Mouse (Mus musculus) erythroblast, embryonic 14.5 days (primary cell): ENCODE measurements around the gene Vmn1r9.

ENCODE experiments used
- GATA1 ChIP-seq: IDR thresholded peaks from 2 replicates; pipeline ENCODE4 v1.6.1; 2012; ENCODE audit warnings: low read length, inconsistent platforms, mixed read lengths
- TAL1 ChIP-seq: IDR thresholded peaks from 3 replicates; pipeline ENCODE4 v1.6.1; 2012; ENCODE audit warnings: low read length, inconsistent platforms, mixed read lengths

- TF ChIP-seq GATA1 (no peak), TAL1 (no peak)
These were observed 42.6 kb downstream of the Vmn1r9 start, which contains the start of gene Vmn1r10 for GRCm38 (mm10) chr6:57109154-57109553.
